Mouse (Mus musculus) bone marrow, adult 2 months (tissue): ENCODE data around the gene Tor3a.

ENCODE experiments used
- CTCF ChIP-seq: fragments of 200-500 bp; IDR thresholded peaks from 2 replicates; pipeline ENCODE4 v1.5.1; 2011; ENCODE audit warnings: low read length, control low read depth; ENCODE audit not compliant: control insufficient read depth, insufficient read depth
- POLR2A ChIP-seq: fragments of 200-500 bp; IDR thresholded peaks from 2 replicates; pipeline ENCODE4 v1.6.1; 2011; ENCODE audit warnings: low read depth, mild to moderate bottlenecking, control low read depth, low read length, borderline replicate concordance; ENCODE audit not compliant: control insufficient read depth

DNA sequence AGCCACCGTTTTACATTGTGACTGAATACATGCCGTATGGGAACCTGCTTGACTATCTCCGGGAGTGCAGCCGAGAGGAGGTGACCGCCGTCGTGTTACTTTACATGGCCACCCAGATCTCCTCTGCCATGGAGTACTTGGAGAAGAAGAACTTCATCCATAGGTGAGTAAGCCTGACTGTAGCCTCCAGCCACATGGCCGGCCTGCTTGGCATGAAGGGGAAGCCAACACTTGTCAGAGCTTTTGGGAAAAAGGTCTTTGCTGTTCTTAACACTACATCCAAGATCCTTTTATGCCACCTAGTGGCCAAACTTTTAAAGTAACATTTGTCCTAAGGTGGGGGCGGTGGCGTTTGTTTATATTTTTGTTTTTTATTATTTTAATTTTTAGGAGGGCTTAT, 41.1 kb downstream of the Tor3a start:
- TF ChIP-seq CTCF (no peak), POLR2A (no peak)
